Mouse (Mus musculus) adrenal gland, adult 2 months (tissue): Measurements from ENCODE around the gene Tceal8. TPM values are rescaled to one million over a fixed set of nuclear protein-coding genes. Genes with fewer than 3 reads are reported as not detected.

Source experiments
- DNase-seq: peaks from one replicate; pipeline ENCODE4 v3.0.0; 2021
- microRNA-seq, 2 experiments: library from miRNA; unstranded; fragments of <30 nt; microRNA quantifications; one replicate each; pipeline ENCODE4 v1.2.0; 2021
- polyA plus RNA-seq: library from polyadenylated mRNA; depleted of rRNA; stranded (reverse); fragments of >200 nt; gene quantifications from 2 replicates; pipeline ENCODE4 v1.2.3, GENCODE M21; 2012; rRNA removed
- total RNA-seq, 2 experiments: library from RNA; stranded (reverse); gene quantifications; 2 replicates each; pipeline ENCODE4 v1.2.3; 2021

Gene Tceal8
- total and polyA plus RNA-seq, 3 experiments, result 1.2 to 56.5 (median 37.1) TPM

DNA sequence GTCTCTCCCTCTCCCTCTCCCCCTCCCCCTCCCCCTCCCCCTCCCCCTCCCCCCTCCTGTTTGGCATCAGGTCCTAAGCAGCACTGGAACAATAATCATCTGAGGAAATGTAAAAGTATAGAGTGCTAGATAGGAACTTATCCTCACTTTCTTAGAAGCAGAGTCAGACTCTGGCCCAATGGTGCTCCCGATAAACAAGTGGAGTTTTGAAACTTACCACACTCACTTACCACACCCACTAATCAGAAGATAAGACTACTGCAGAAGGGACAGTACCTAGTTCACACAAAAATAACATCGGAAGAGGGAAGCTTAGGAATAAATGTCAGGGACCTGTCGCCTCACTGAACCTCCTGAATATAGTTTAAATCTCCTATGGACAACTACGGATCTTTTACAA lies 36.6 kb downstream of the Tceal8 start:
- no peak for DNase-seq

- DNase-seq, result peak; percentile 19
Measured at GRCm38 (mm10) chrX:136127744-136128064, 44.4 kb downstream of the Tceal8 start.

DNA sequence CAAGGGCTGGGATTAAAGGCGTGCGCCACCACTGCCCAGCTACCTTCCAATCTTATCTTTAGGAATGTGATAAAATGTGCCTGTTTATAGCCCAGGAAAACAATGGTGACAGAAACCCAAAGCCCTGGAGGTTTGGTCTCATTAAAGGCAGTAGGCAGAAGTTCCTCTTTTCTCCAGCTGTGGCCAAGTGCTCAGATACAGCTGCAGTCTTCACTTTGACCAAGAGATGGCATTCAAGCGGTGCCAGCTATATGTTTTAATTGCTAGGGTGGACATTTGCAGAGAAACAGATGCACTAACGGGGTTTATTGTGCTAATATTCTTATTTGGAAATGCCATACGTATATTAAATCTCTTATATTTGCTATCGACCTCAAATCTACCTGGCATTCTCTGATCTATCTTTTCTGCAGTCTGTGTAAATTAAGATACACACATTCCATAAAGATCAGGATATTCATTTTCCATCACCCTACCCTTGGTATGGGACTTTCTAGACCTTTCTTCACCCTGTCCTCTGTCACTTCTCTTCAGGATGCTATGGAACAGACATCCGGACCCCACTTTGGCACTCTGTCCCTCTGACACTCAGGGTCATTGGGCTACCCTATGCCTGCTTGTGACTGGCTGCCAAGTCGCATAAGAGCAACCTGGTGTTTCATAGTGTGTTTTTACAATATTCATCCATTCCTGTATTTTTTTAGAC lies 45.0 kb downstream of the Tceal8 start:
- no peak for DNase-seq

Small RNA genes within 50 kb of the gene (microRNA-seq; reads per million reads assigned to microRNA genes)
- 0 reads per million in 2 experiments for gene Mir6383

Other genes starting within 250 kb of the Tceal8 start
- 10 to 100 TPM; 28.6 to 97.9 TPM for gene Arxes2, start 178.5 kb downstream of the Tceal8 start, total RNA-seq
- gene Arxes2, start 178.5 kb downstream of the Tceal8 start, polyA plus RNA-seq, result 41.3 and 107 TPM in 2 replicates
- 10 to 100 TPM in 1 of 2 experiments, 1 to 10 TPM in 1; 8.4 to 22.3 TPM for gene Arxes1, start 139.0 kb downstream of the Tceal8 start, total RNA-seq
- 13.0 and 31.9 TPM in 2 replicates for gene Arxes1, start 139.0 kb downstream of the Tceal8 start, polyA plus RNA-seq
- gene Bex2, start 104.1 kb downstream of the Tceal8 start, total RNA-seq, result 10 to 100 TPM; 16.0 to 33.7 TPM
- 1.4 TPM in 2 replicates for gene Bex2, start 104.1 kb downstream of the Tceal8 start, polyA plus RNA-seq
- not detected for gene Nxf3, start 87.1 kb downstream of the Tceal8 start, total RNA-seq
- not detected in 2 replicates for gene Nxf3, start 87.1 kb downstream of the Tceal8 start, polyA plus RNA-seq
- 1 to 10 TPM; 3.3 to 7.9 TPM for gene Bex4, start 33.3 kb downstream of the Tceal8 start, total RNA-seq
- gene Bex4, start 33.3 kb downstream of the Tceal8 start, polyA plus RNA-seq, result 0.30 TPM in 1 of 2 replicates, not detected in the other
- gene Tceal5, start 31.5 kb upstream of the Tceal8 start, total RNA-seq, result 1 to 10 TPM in 1 of 2 experiments, under 1 TPM in 1; 0.69 to 2.3 TPM
- not detected in 2 replicates for gene Tceal5, start 31.5 kb upstream of the Tceal8 start, polyA plus RNA-seq
- not detected for gene Tceal7, start 42.4 kb upstream of the Tceal8 start, total RNA-seq
- gene Tceal7, start 42.4 kb upstream of the Tceal8 start, polyA plus RNA-seq, result not detected in 2 replicates
- 10 to 100 TPM; 12.9 to 20.5 TPM for gene Bex1, start 43.2 kb upstream of the Tceal8 start, total RNA-seq
- 1.5 and 1.9 TPM in 2 replicates for gene Bex1, start 43.2 kb upstream of the Tceal8 start, polyA plus RNA-seq
- gene Tceal9, start 72.7 kb upstream of the Tceal8 start, total RNA-seq, result 100 to 1,000 TPM; 252 to 337 TPM
- 4.4 and 7.1 TPM in 2 replicates for gene Tceal9, start 72.7 kb upstream of the Tceal8 start, polyA plus RNA-seq
- 100 to 1,000 TPM in 1 of 2 experiments, 10 to 100 TPM in 1; 96.8 to 195 TPM for gene Bex3, start 97.9 kb upstream of the Tceal8 start, total RNA-seq
- 24.3 and 34.2 TPM in 2 replicates for gene Bex3, start 97.9 kb upstream of the Tceal8 start, polyA plus RNA-seq